Mouse (Mus musculus) cerebellum, adult (tissue): Measurements from ENCODE around the gene Ubap2.

ENCODE experiments used
- ATAC-seq: cut with Nextera tagmentation; 2 replicates; pipeline ENCODE4 v1.9.2; 2017; ENCODE audit warnings: mild to moderate bottlenecking, moderate library complexity, mixed read lengths; ENCODE audit not compliant: insufficient number of reproducible peaks, low FRiP score, low TSS enrichment

Ubap2 gene

DNA sequence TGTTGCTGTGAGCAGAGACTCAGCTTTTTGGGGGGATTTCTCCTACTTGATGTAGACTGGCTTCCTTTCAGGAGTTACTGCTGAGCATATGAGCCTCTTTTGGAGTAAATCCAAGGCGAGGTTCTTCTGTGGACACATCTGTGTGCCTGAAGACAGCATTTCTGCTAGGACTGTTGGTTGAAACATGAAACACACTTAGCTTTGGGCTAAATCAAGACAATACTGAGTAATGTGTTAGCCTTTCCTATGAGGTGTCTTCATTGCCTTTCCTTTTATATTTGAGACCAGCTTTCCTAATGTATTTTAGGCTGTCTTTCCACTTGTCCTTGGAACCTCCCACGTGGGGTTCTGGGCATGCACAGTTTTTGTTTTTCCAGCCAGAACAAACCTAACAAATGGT is 100.3 kb downstream of the Ubap2 start:
- ATAC-seq, result no peak

DNA sequence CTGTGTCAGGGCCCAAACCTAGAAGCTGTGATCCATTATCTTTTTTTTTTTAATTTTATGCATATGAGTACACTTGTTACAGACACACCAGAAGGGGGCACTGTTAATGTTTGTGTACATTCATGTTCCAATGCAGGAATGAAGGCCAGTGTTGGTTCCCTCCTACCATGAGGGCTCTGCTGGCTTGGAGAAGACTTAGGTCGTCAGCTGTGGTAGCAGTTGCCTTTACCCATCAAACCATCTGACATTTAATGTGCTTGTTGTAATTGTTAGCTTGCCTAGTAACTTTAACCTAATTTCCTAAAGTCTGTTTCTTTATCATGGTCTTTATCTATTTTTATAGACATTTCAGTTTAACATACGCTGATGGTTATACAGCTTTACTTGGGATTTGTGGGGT is 104.0 kb downstream of the Ubap2 start:
- ATAC-seq, result no peak

DNA sequence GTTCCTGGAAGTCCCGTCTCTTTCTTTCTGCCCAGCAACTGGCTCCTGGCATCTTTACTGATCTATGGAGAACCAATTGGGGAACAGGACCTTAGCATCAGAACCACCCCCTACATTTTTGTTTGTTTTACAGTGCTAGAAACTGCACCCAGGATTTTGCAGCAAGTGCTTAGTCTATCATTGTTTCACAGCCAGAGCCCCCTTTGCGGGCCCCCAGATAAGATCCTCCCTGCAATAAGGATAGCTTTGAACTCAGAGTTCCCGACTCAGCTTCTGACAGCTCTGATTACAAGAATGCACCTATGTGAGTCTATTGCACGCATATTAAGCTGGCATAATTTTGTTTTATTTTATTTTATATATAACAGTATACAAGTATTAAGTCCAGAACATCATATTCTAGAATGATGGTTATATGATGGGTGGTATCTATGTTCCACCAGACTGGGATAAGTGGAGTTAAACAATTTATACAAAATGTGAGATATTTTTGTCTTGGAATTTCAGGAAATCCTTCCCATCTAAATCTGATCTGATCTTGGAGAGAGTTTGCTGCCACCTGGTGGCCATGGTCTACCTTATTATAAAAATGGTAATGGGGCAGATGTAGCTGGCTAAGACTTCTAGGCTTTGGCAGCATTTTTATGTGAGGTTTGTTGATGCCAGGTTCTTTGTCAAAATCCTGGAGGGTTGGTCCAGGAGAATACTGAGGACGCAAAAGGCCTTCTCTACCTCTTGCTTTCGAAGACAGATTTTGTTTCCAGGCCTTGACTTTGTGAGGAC is 109.1 kb downstream of the Ubap2 start:
- peak; percentile 37; the same call in 1 of the 2 replicates for ATAC-seq

GRCm38 (mm10) chr4:41164974-41165373 is 110.0 kb downstream of the Ubap2 start:
- ATAC-seq, result peak; percentile 72; the same call in 1 of the 2 replicates

GRCm38 (mm10) chr4:41161232-41161631 is 113.7 kb downstream of the Ubap2 start:
- no peak for ATAC-seq

GRCm38 (mm10) chr4:41158251-41158650 is 116.7 kb downstream of the Ubap2 start:
- no peak for ATAC-seq

DNA sequence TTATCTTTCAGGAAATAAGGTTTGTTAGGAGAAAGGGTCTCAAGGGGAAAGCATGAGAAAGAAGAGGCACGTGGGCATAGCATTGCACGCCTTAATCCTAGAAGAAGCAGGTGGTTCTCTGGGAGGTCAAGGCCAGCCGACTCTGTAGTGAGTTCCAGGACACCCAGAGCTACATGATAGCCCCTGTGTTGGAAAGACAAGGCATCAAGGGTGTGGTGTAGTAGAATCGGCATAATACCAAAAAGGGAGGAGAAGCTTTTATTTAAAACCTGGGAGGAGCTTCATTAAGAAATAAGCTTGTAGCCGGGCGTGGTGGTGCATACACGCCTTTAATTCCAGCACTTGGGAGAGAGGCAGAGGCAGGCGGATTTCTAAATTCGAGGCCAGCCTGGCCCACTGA is 118.0 kb downstream of the Ubap2 start:
- ATAC-seq, result no peak

- ATAC-seq, result no peak
Measured at GRCm38 (mm10) chr4:41153146-41153545, 121.8 kb downstream of the Ubap2 start.

DNA sequence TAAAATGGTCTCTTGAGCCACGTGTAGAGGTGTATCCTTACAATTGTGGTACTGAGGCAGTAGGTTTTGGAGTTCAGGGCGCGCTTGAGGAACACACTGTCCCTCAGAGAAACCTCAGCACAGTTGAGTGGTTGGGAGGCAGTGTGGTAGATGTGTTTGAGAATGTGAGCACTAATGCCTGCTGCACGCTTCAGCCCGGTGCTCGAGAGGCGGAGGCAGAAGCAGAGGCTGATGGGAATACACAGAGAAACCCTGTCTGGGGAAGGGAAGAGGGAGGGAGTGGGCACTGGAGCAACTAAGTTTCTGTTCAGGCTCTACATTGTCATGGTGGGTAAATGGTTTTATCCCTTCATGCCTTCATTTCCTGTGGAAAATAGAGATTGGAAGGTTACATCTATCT is 123.8 kb downstream of the Ubap2 start:
- ATAC-seq, result no peak

GRCm38 (mm10) chr4:41149891-41150290 is 125.1 kb downstream of the Ubap2 start:
- ATAC-seq, result no peak
